Mouse (Mus musculus) ES-E14 (cell line): ENCODE measurements around the gene Eef2. TPM values are rescaled to one million over a fixed set of nuclear protein-coding genes. Genes with fewer than 3 reads are reported as not detected.

Experiments
- DNase-seq: peaks from one replicate; pipeline ENCODE4 v3.0.0-alpha.2; 2013; ENCODE audit warnings: low read depth, low spot score
- H3K27ac ChIP-seq: 2 replicates; pipeline ENCODE4 v1.5.1; 2012; ENCODE audit warnings: low read depth, mild to moderate bottlenecking, low read length, moderate library complexity, mixed read lengths; ENCODE audit not compliant: poor library complexity, insufficient read depth, severe bottlenecking
- H3K36me3 ChIP-seq: 2 replicates; pipeline ENCODE4 v1.6.1; 2012; ENCODE audit warnings: mild to moderate bottlenecking, low read length, moderate library complexity, mixed read lengths; ENCODE audit not compliant: control insufficient read depth, poor library complexity, insufficient read depth, severe bottlenecking
- H3K4me1 ChIP-seq, 2 experiments: fragments of 150-350 bp in 1 of 2; sonication (generic) in 1 of 2; 2 replicates each; pipeline ENCODE4 v1.6.1; 2012; ENCODE audit warnings: low read length in 2 of 2, mild to moderate bottlenecking in 1 of 2, mixed read lengths in 1 of 2; ENCODE audit not compliant: control insufficient read depth in 2 of 2, insufficient read depth in 2 of 2, poor library complexity in 1 of 2
- H3K4me3 ChIP-seq, 2 experiments: fragments of 150-350 bp in 1 of 2; sonication (generic) in 1 of 2; 2 replicates each; pipeline ENCODE4 v1.5.1; 2012; ENCODE audit warnings: low read length in 2 of 2, low read depth in 1 of 2, mild to moderate bottlenecking in 1 of 2, mixed read lengths in 1 of 2; ENCODE audit not compliant: insufficient read depth in 1 of 2, poor library complexity in 1 of 2, severe bottlenecking in 1 of 2
- H3K9ac ChIP-seq: 2 replicates; pipeline ENCODE4 v1.6.1; 2012; ENCODE audit warnings: low read depth, mild to moderate bottlenecking, low read length, mixed read lengths; ENCODE audit not compliant: poor library complexity, insufficient read depth, severe bottlenecking
- H3K9me3 ChIP-seq: fragments of 150-350 bp; sonication (generic); 2 replicates; pipeline ENCODE4 v1.6.1; 2012; ENCODE audit warnings: low read depth, mild to moderate bottlenecking, low read length; ENCODE audit not compliant: control insufficient read depth, insufficient read depth
- CHD2 ChIP-seq: IDR thresholded peaks from 2 replicates; pipeline ENCODE4 v1.6.1; 2014; ENCODE audit warnings: mild to moderate bottlenecking, low read depth, low read length, inconsistent platforms
- HCFC1 ChIP-seq: IDR thresholded peaks from 2 replicates; pipeline ENCODE4 v1.6.1; 2012; ENCODE audit warnings: low read length, inconsistent platforms, borderline replicate concordance; ENCODE audit not compliant: insufficient read depth
- MAFK ChIP-seq: IDR thresholded peaks from 2 replicates; pipeline ENCODE4 v1.6.1; 2014; ENCODE audit warnings: mild to moderate bottlenecking, low read depth, low read length, inconsistent platforms; ENCODE audit not compliant: insufficient read depth
- ZC3H11A ChIP-seq: IDR thresholded peaks from 2 replicates; pipeline ENCODE4 v1.6.1; 2012; ENCODE audit warnings: low read depth, mild to moderate bottlenecking, inconsistent platforms, low read length, borderline replicate concordance
- ZNF384 ChIP-seq: IDR thresholded peaks from 2 replicates; pipeline ENCODE4 v1.6.1; 2012; ENCODE audit warnings: low read depth, low read length, inconsistent platforms
- in situ Hi-C, 2 experiments: fragments of 600-800 bp; cut with MboI; formaldehyde crosslinking; loops; one replicate each; pipeline ENCODE4 v1.15.1; 2025; ENCODE audit warnings: low sequenced_read_pairs in 2 of 2, inconsistent platforms in 1 of 2; ENCODE audit not compliant: unreplicated experiment in 2 of 2
- total RNA-seq: library from RNA; depleted of rRNA; stranded (reverse); fragments of 300-350 nt; gene quantifications from 2 replicates; pipeline ENCODE4 v1.2.3, GENCODE M21; 2012

Eef2 gene
- total RNA-seq, 1 experiment = 2,093 TPM

DNA sequence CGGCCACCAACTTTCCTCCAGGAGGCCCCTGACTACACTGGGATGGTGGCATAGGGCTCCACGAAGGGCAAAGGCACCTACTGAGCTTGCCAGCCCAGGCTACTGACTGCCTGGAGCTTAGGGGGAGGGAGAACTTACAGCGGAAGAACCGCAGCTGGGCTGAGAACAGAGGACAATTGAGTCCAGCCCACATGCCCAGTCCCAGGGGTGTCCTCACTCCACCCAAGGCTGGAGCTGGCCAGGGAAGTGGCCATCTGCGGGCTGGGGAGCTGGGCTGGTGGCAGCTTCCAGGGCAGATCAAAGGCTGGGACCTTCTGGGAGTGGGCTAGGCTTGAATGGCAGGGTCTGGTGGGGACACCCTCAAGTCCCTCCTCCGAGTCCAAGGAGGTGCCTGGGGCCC is 21.7 kb upstream of the Eef2 start:
- Histone ChIP-seq H3K9ac (no peak overlapping the region), H3K27ac (no peak overlapping the region), H3K36me3 (peaks cover 55% of the 10 kb centered on the region), H3K9me3 (no peaks in the 10 kb centered on the region), H3K4me3 (no peak overlapping the region), H3K4me1 (peaks cover 0 to 15% of the 10 kb centered on the region in 2 experiments; a peak in 1 of 4 replicates)
- in situ Hi-C loops = no loop called here
- TF ChIP-seq HCFC1 (no peak), ZC3H11A (no peak), MAFK (no peak), ZNF384 (no peak), CHD2 (no peak)
- no peak for DNase-seq

DNA sequence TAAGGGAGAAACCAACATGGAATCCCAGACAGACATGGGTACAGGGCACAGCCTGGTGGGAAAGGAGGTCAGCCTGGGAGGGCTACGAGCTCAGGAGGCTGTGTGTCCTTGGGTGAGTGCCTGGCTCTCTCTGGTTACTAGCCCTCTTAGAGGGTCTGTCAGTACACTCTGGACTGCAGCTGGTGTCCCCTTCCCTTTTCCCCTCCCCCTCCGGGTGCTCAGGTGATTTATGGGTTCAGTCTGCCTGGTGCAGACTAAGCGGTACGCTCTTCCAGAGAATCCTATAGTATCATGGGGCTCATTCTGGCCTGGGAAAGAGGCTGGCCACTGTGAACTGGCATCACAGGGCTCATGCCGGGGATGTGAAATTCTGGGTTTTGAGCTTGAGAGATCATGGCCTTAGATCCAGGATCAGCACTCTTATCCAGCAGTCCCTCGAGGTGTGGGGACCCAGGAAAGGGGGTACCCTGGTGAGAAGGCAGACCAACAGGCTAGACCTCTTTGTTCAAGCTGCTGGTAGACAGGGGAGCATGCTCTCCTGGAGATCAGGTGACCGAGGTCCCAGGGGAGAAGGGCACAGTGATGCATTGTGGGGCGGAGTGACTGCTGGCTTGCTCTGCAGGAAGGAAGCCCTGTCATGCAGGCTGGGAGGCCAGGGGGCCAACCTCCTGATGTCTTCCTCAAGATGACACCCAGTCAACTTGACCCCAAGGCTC is 14.7 kb upstream of the Eef2 start:
- TF ChIP-seq MAFK (no peak), CHD2 (no peak), ZC3H11A (no peak), HCFC1 (no peak), ZNF384 (no peak)
- in situ Hi-C loops = no loop called here
- Histone ChIP-seq H3K9ac (no peak overlapping the region), H3K36me3 (peaks cover 50% of the 10 kb centered on the region), H3K9me3 (no peaks in the 10 kb centered on the region), H3K4me1 (peaks cover 2 to 13% of the 10 kb centered on the region in 2 experiments; a peak in 2 of 4 replicates), H3K27ac (no peak overlapping the region), H3K4me3 (no peak overlapping the region)
- no peak for DNase-seq

DNA sequence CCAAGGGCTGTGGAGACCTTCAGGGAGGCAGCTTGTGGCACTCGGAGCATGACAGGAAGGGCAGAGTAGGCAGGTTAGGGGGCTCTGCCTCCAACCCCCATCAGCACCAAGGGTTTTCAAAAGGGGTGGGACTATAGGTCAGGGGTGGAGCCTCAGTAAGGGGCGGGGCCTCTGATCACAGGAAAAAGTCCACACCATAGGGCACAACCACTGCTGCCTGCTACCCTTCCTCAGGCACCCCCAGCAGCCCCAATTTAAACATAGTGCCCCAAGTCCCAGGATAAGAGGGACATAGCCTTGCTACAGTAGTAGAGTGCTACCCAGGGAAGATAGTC is 14.1 kb upstream of the Eef2 start:
- no peak for TF ChIP-seq MAFK
- Histone ChIP-seq H3K9me3 (no peaks in the 10 kb centered on the region), H3K9ac (no peak overlapping the region), H3K4me1 (peaks cover 2 to 15% of the 10 kb centered on the region in 2 experiments; a peak in 2 of 4 replicates), H3K4me3 (no peak overlapping the region), H3K27ac (no peak overlapping the region), H3K36me3 (peaks cover 46% of the 10 kb centered on the region)
- DNase-seq = no peak
- in situ Hi-C loops = no loop called here

DNA sequence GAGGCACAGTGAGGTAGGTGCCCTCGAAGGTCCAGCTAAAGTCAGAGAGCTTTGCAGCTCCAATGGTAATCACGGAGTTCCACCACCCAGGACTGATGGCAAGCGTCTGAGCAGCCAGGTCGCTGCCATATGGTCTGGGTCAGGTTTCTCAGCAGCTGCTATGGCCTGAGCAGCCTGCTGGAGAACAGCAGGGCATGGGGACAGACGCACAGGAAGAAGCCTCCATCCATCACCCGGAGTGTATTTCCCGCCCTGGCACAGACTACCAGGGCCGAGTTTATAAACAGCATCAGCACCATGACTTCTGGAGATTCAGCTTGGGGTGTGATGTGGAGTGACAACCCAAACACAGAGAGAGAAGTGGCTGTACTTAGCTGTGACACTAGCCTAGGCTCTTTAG is 11.3 kb upstream of the Eef2 start:
- TF ChIP-seq MAFK = no peak
- in situ Hi-C loops = no loop called here
- no peak overlapping the region for H3K9ac ChIP-seq

More for the DNA sequence above, 11.3 kb upstream of the Eef2 start:
- Histone ChIP-seq H3K9me3 (no peaks in the 10 kb centered on the region), H3K36me3 (peaks cover 25% of the 10 kb centered on the region), H3K4me3 (no peak overlapping the region), H3K4me1 (peaks cover 5 to 14% of the 10 kb centered on the region in 2 experiments; a peak in 3 of 4 replicates), H3K27ac (no peak overlapping the region)
- DNase-seq = no peak
